Mouse (Mus musculus): ENCODE data around the gene Pik3cg.
"Not testable (repeated sequence)": the region's sequence is repeated elsewhere in the genome, so short reads cannot be mapped to it uniquely, and the experiment has no call there.

Pik3cg gene

DNA sequence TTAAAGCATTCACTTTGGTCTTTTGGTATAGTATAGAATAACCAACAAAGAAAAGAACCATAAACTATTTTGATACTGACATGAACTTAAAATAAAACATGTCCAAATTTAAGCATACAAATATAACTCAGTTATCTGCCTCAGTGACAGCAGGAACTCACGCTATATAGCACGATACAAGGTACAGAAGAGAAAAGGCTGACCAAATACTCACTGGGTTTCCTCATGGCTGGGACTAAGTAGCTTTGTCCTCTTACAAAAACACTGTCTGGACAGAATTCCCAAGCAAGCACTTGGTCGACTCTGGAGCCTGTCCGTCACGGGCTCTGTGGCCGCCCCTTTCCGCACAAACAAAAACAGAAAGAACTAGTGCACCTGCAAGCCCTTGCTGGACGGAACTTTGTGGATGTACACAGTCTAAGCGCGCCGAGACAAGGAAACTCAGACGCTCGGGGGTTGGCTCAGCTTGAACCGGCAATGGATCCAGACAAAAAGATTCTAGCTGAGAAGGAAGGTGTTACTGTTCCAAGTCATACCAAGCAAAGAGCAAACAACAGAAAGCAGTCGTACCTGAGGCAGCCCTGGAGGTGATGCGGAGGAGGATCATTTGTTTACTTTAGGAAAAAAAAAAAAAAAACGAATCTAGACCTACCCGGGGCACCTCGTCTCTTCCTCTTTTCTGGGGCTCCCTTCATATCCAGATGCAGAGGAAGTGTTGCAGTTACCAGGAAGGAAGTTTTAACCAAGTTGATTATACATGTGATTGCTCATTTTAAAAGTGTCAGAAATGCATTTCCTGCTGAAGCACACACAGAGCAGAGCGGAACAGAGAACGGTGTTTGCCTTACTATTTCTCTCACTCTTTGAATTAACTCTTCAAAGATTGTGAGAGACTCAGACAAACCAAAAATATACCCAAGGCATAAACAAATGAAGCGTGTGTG, at the start of gene Pik3cg:
Gene Pik3cg, minus strand, starts transcription at position 712 of the 944 bp plus-strand sequence.
- no peak for DNase-seq (ENCODE audit: low spot score in 2 of 2)

DNA sequence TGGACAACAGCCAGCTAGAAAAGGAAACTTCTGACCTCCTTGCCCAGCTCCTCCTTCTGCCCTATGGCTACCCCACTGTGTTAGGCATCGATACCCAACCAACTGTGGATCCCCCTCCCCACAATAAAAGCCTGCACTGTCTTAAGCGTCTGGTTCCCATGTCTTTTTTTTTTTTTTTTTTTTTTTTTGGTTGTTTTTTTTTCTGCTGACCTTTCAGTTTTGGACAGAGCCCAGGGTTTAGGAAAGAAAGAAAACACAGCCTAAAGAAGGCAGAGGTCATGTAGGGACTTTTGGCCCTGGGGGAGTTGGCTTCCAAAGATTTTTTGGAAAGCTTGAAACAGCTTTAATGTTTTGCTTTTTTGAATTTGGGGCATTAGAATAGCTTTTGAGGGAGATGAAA, 40.0 kb upstream of the Pik3cg start:
- no peak for DNase-seq (ENCODE audit: low spot score in 2 of 2)

DNA sequence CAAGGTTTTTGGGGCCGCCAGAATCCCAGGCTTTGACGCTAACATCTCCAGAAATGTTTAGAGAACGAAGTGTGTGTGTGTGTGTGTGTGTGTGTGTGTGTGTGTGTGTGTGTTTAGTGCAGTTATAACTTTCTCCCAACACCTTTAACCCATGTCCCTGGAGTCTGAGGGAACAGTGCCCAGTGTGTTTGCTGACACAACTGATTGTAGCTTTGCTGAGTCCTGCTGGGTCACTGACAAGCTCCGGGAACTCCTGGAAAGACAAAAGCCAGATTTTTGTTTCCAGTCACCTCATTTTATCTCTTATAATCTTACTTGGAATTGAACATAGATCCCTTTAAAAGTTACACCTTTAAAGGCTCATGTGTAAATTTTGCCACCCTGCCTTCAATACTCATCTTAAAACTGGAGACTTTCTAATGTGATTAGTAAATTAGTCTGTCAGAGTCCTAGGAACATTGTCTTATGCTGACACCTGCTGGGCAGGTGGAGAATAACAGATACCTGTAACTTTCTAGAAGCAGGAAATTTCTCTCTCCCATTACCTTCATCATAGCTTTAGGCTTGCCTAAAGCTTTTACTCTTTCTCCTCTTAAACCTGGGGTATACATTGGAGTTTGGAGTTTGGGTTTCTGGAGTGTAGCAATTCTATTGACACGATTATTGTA, 37.2 kb upstream of the Pik3cg start:
- DNase-seq (ENCODE audit: low spot score in 2 of 2): no peak

GRCm38 (mm10) chr12:32243586-32243985, 35.1 kb upstream of the Pik3cg start:
- no peak for DNase-seq (ENCODE audit: low spot score in 2 of 2)

DNA sequence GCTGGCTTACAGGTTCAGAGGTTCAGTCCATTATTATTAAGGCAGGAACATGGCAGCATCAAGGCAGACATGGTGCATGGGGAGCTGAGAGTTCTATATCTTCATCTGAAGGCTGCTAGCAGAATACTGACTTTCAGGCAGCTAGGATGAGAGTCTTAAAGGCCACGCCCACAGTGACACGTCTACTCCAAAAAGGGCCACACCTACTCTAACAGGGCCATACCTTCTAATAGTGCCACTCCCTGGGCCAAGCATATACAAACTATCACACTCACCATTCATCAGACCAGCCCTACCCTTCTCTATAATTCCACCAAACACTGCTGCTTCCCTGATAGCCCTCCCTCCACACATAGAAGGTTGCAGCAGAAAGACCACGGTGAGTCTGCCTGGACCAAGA, 30.7 kb upstream of the Pik3cg start:
- not testable (repeated sequence) for DNase-seq (ENCODE audit: low spot score in 2 of 2)

- DNase-seq (ENCODE audit: low spot score in 2 of 2): no peak
These were observed 30.0 kb upstream of the Pik3cg start for GRCm38 (mm10) chr12:32238433-32238832.

GRCm38 (mm10) chr12:32237839-32238238, 29.4 kb upstream of the Pik3cg start:
- no peak for DNase-seq (ENCODE audit: low spot score in 2 of 2)

- DNase-seq (ENCODE audit: low spot score in 2 of 2): no peak
These were observed 28.7 kb upstream of the Pik3cg start for GRCm38 (mm10) chr12:32237139-32237538.

DNA sequence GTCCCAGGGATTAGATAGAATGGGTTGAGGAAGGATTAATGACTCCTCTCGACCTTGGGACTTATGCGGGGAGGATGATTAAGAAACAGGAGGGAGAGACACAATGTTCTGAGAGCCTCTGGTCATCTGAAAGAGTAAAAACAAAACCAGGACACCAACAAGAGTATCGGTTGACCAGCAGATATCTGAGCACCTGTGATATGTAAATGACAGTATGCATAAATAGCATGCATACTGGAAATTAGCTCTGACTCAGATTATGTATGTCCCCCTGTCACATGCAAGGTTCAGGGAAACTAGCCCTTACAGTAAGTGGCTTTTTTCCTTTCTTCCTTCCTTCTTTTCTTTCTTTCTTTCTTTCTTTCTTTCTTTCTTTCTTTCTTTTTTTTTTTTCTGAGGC, 28.0 kb upstream of the Pik3cg start:
- no peak for DNase-seq (ENCODE audit: low spot score in 2 of 2)

DNA sequence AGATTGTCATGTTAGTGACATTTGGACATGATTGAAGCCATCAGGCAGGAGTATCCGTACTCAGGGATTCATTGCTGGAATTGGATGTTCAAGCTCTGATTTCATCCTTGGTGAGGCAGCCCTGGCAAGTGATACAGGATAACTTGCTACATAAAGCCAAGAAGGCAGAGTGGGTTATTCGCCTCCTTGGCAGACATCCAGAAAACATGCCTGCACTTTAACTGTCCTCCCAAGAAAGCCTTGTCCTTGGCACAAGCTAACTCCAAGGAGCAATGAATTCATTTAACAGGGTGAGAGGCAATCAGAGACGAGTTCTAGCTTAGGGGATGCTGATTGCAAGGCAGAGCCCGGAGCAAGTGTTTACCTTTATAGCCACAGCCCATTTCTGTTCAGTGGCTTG, 25.4 kb upstream of the Pik3cg start:
- no peak for DNase-seq (ENCODE audit: low spot score in 2 of 2)

DNA sequence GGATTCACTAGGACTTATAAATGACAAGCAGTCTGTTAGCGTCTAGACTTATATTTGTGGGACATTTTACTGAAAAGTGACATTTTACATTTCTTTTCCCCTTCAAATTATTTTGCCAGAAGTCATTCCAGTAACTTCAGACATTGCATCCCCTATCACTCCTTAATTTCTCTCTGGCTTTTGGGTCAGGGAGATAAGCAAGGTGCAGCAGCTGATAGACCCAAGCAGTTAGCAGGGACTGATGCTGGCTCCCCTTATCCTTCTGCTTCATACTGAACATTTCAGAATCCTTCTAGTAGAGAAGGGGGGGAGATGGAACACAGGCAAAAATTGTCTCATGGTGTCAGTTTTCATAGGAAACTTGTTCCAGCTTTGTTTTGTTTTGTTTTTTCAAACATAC, 22.9 kb upstream of the Pik3cg start:
- no peak for DNase-seq (ENCODE audit: low spot score in 2 of 2)

GRCm38 (mm10) chr12:32223629-32224028, 15.2 kb upstream of the Pik3cg start:
- no peak for DNase-seq (ENCODE audit: low spot score in 2 of 2)

GRCm38 (mm10) chr12:32222758-32223385, 14.4 kb upstream of the Pik3cg start:
- no peak for DNase-seq (ENCODE audit: low spot score in 2 of 2)

DNA sequence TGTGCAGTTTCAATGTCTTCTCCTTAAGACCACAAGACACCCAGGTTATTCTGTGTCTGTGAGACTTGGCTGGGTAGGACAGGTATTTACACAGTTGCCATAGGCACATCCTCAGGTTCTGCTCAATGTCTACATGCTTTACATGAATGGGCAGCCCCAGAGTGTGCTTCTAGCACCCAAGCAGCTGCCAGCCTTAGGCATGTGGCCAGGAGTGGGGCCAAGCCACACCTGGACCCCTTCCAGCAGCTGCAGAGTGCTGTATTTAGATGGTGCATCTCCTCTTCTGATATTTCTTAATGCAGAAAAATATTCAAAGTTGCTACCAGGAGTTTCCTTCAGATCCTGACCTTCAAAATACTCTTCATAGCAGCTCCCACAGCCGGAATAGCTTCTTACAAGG, 11.9 kb upstream of the Pik3cg start:
- DNase-seq (ENCODE audit: low spot score in 2 of 2): no peak

- no peak for DNase-seq (ENCODE audit: low spot score in 2 of 2)
These were observed 6.7 kb upstream of the Pik3cg start for GRCm38 (mm10) chr12:32215143-32215542.

- DNase-seq (ENCODE audit: low spot score in 2 of 2): no peak
These were observed 4.2 kb upstream of the Pik3cg start for GRCm38 (mm10) chr12:32212702-32213101.

GRCm38 (mm10) chr12:32212156-32212555, 3.7 kb upstream of the Pik3cg start:
- DNase-seq (ENCODE audit: low spot score in 2 of 2): no peak

DNA sequence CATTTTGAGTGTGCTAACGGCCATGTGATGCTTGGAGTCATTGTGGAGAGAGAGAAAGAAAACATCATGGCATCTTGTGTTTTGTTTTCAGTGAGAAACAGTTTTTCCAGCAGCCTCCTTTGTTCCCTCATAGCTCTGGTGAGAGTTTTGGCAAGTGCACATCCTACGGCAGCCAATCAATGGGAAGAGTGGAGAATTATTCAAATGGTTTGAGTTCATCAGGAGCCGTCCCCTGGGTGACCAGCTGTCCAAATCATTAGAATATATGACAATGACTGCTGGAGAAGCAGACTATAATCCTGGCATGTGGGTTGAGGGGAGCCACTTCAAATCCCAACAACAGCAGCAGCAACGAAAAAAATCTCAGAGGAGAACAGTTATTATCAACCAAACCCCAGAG, 2.8 kb upstream of the Pik3cg start:
- no peak for DNase-seq (ENCODE audit: low spot score in 2 of 2)

- no peak for DNase-seq (ENCODE audit: low spot score in 2 of 2)
These were observed 492 bp upstream of the Pik3cg start for GRCm38 (mm10) chr12:32208951-32209350.

- DNase-seq (ENCODE audit: low spot score in 2 of 2): no peak
These were observed 1.3 kb downstream of the Pik3cg start for GRCm38 (mm10) chr12:32207141-32207540.

DNA sequence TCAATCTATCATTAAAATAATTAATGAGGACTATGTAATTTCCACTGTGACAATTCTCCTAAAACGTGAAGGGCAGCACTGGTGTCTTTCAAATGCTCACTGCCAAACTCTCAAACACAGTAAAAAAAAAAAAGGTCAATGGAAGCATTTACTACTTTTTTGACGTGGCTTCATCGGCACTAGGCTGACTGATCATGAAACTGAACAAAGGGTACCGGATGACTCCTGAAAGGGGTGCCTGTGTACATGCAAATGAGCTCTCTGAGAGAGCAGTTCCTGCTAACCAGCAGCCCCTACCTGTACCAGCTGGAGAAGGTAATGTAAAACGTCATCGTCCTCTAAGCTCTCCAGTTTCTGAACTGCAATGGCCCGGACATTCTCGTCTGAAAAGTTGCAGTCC, 4.8 kb downstream of the Pik3cg start:
- DNase-seq (ENCODE audit: low spot score in 2 of 2): no peak

- no peak for DNase-seq (ENCODE audit: low spot score in 2 of 2)
These were observed 5.9 kb downstream of the Pik3cg start for GRCm38 (mm10) chr12:32202583-32202982.

DNA sequence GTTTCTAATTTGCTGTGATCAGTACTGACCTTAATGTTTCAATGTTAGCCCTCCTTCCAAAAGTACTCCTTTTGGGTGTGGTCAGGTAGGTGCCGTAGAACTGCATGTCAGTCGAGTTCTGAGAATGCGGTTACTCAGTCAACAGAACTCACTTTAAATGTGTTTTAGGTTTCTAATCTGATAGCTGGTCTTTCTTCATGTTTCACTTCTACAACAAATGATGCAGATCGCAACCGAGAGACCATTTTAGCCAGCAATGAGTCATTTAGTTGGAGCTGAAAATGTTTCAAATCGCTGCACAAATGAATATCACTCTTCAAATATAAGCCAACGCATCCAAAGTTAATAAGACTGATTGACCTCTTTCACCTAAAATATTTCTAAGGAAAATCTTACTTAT, 6.5 kb downstream of the Pik3cg start:
- DNase-seq (ENCODE audit: low spot score in 2 of 2): no peak
